In the genomic region with DNA sequence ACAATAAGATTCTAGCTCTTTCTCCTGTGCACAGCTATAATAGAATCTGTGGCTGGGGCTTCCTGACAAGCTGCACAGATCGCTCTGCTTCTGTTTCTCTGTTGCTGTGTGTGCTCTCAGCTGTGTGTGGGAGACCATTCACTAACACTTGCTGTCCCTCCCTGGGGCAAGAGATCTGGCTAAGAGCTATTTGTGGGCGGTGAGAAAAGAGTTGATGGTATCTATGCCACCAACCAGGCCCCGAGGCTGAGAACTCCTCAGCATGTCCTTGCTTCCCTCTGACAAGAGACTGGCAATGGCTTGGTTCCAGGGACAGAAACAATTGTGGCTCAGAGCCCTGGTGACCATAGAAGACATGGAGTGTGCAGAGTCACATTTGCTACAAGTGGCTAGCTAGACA, we compare ENCODE assay signal across 12 mouse cellular contexts. TPM values are rescaled to one million over a fixed set of nuclear protein-coding genes. Genes with fewer than 3 reads are reported as not detected.
DNase-seq lines count a peak whose midpoint lies in the region; ATAC-seq lines count a peak whose summit lies in the region.
"Had no signal": no experiment of that assay in that cellular context is flagged by ENCODE, and none has a peak within 500 bp of the region (broad histone marks: within the 10 kb centered on the region; RNA-seq: fewer than 3 reads in every experiment).

No protein-coding gene starts in this region.

- no peaks in the 10 kb centered on the region for H3K36me3 ChIP-seq in forebrain, embryonic 14.5 days (ENCODE audit: control insufficient read depth, insufficient read depth, low read length)
- H3K36me3 ChIP-seq: forebrain, embryonic 10.5 days; neural tube, embryonic 12.5 days had no signal

- H3K4me3 ChIP-seq in forebrain, embryonic 14.5 days (ENCODE audit: low read depth, low read length) = no peak overlapping the region
- H3K4me3 ChIP-seq: forebrain, embryonic 10.5 days; neural tube, embryonic 12.5 days had no signal

- H3K9ac ChIP-seq in forebrain, embryonic 14.5 days (ENCODE audit: low read length) = no peak overlapping the region
- H3K9ac ChIP-seq: neural tube, embryonic 12.5 days had no signal

- ATAC-seq in forebrain, embryonic 14.5 days = no peak
- no peak for ATAC-seq in inflammation-experienced regulatory T-cells, adult 6 months
- ATAC-seq: intestine, postnatal 0 days had no signal

- peak; percentile 58 for DNase-seq in ovary, adult 18-20 months (ENCODE audit: low spot score)
- no peak for DNase-seq in ovary, postnatal 10 days (ENCODE audit: low spot score)
- peak; percentile 96 for DNase-seq in fat pad, adult 2 months (ENCODE audit: extremely low read depth, low read depth, low spot score)
- DNase-seq in layer of hippocampus, postnatal 36 days = peak; percentile 56 to 63
- DNase-seq in right cerebral cortex, postnatal 36 days (ENCODE audit: low spot score in 2 of 2) = peak; percentile 49 to 73
- DNase-seq in forebrain, embryonic 14.5 days (ENCODE audit: low spot score) = no peak
- DNase-seq in embryo, embryonic 10 days (ENCODE audit: low spot score) = no peak
- DNase-seq: thymus, postnatal 14 days had no signal

- no peak overlapping the region for H3K27ac ChIP-seq in forebrain, embryonic 14.5 days (ENCODE audit: low read depth, low read length)
- H3K27ac ChIP-seq: forebrain, embryonic 10.5 days; neural tube, embryonic 12.5 days had no signal

- H3K4me1 ChIP-seq in forebrain, embryonic 14.5 days (ENCODE audit: control insufficient read depth, insufficient read depth, low read length) = no peaks in the 10 kb centered on the region
- H3K4me1 ChIP-seq: forebrain, embryonic 10.5 days; neural tube, embryonic 12.5 days had no signal

- no peaks in the 10 kb centered on the region for H3K27me3 ChIP-seq in forebrain, embryonic 14.5 days (replicated peaks; ENCODE audit: control insufficient read depth, insufficient read depth, low read length)
- H3K27me3 ChIP-seq: neural tube, embryonic 12.5 days had no signal

- no peak overlapping the region for H3K4me2 ChIP-seq in forebrain, embryonic 14.5 days (ENCODE audit: low read length)
- H3K4me2 ChIP-seq: neural tube, embryonic 12.5 days had no signal

- WGBS in forebrain, embryonic 14.5 days = 73% methylated on average over 3 of the region's 3 CpGs

- H3K9me3 ChIP-seq in forebrain, embryonic 14.5 days (replicated peaks; ENCODE audit: control insufficient read depth, low read length) = no peaks in the 10 kb centered on the region
- H3K9me3 ChIP-seq: forebrain, embryonic 10.5 days; neural tube, embryonic 12.5 days had no signal

RNA-seq across cellular contexts. Expression of gene Fbrsl1, which starts 10.6 kb away (rescaled TPM):
- 10 to 100 TPM; 78.1 to 89.6 TPM for total RNA-seq in layer of hippocampus, postnatal 36 days (2021)
- 15.0 and 19.8 TPM in 2 replicates for polyA plus RNA-seq in forebrain, embryonic 14.5 days (2014; fragmentation: Nextera tagmentation; extraction: Ambion mirVana)
- 1 to 10 TPM; 4.2 to 9.1 (median 6.6) TPM for polyA plus RNA-seq in inflammation-experienced regulatory T-cells, adult 6 months (2017; shearing (Covaris generic))

Comparison
In these comparisons a context has a peak if more than half of its experiments do, and no peak if none do; other contexts are left out.
1. DNase-seq: peak in ovary, adult 18-20 months (single experiment), fat pad, adult 2 months (single experiment), layer of hippocampus, postnatal 36 days (2 of 2) and right cerebral cortex, postnatal 36 days (2 of 2); none in ovary, postnatal 10 days (single experiment), forebrain, embryonic 14.5 days (single experiment) and embryo, embryonic 10 days (single experiment).